Mouse (Mus musculus): ENCODE measurements around the gene Atcay. TPM values are rescaled to one million over a fixed set of nuclear protein-coding genes. Genes with fewer than 3 reads are reported as not detected.
"Not testable (repeated sequence)": the region's sequence is repeated elsewhere in the genome, so short reads cannot be mapped to it uniquely, and the experiment has no call there.

The Atcay gene
- polyA plus RNA-seq, 1 experiment from 2014 or later: 91.1 TPM

DNA sequence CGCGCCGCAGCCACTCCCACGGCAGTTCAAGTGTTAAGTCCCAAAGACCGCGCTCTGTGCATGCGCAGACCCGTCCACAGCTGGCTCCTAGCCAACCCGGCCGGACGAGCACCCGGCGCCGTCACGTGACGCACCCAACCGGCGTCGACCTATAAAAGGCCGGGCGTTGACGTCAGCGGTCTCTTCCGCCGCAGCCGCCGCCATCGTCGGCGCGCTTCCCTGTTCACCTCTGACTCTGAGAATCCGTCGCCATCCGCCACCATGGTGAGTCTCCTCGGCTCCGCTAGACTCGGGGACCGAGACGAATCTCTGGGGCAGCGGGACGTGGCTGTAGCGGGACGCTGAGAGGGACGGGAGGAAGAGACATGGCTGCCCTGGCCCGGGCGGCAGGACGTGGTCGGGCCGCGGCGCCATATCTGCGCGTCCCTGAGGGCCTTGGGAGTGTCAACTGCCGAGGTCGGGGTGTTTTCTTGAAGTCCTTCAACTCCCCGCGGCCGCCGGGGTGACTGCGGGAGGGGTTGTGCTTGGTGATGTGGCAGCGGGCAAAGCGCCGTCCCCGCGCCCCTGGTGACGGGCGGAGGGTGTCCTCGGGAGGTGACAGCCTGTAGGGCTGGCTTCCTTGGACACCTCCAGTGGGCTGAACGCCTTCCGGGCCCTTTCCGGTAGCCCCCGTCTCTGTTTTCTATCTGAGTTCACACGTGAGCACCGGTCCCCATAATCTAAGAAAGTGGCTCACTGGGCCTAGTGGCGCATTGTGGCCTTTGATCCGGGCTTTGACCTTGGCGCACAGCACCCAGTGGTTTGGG lies 54.0 kb downstream of the Atcay start, which contains the start of gene Eef2:
Gene Eef2 (plus strand): TSS at position 166 of the 806 bp plus-strand sequence.
- under 1% methylated on average over 75 of the region's 77 CpGs for WGBS
- Histone ChIP-seq H3K27ac (replicated peaks) (peak within 1 kb of the TSS; percentile 95), H3K9me3 (replicated peaks) (no peaks in the 10 kb centered on the region), H3K9ac (replicated peaks) (peak within 1 kb of the TSS; percentile 96), H3K4me2 (peak within 1 kb of the TSS; percentile 84), H3K36me3 (peaks cover 42% of the 10 kb centered on the region), H3K4me3 (replicated peaks) (peak within 1 kb of the TSS; percentile 97), H3K4me1 (peaks cover 62% of the 10 kb centered on the region), H3K27me3 (replicated peaks) (no peaks in the 10 kb centered on the region)
- ATAC-seq (ENCODE audit: low FRiP score): peak; percentile 75

GRCm38 (mm10) chr10:81175936-81176465 lies 54.6 kb downstream of the Atcay start:
- H3K36me3 ChIP-seq: peaks cover 35% of the 10 kb centered on the region
- H3K4me3 ChIP-seq (replicated peaks): peak overlapping the region; percentile 97
- 6% methylated on average over 13 of the region's 13 CpGs for WGBS
- H3K27me3 ChIP-seq (replicated peaks): no peaks in the 10 kb centered on the region
- peaks cover 60% of the 10 kb centered on the region for H3K4me1 ChIP-seq
- no peak for ATAC-seq (ENCODE audit: low FRiP score)
- H3K9me3 ChIP-seq (replicated peaks): no peaks in the 10 kb centered on the region
- H3K4me2 ChIP-seq: peak overlapping the region; percentile 84
- peak overlapping the region; percentile 95 for H3K27ac ChIP-seq (replicated peaks)
- H3K9ac ChIP-seq (replicated peaks): peak overlapping the region; percentile 32

- Histone ChIP-seq H3K9ac (replicated peaks) (0 out of 2 replicates have a peak overlapping the region, but pooled peaks have one; percentile 60), H3K27ac (replicated peaks) (peak overlapping the region; percentile 95), H3K36me3 (peaks cover 28% of the 10 kb centered on the region), H3K4me3 (replicated peaks) (peak overlapping the region; percentile 42), H3K4me1 (peaks cover 59% of the 10 kb centered on the region), H3K4me2 (peak overlapping the region; percentile 84)
- H3K27me3 ChIP-seq (replicated peaks); ATAC-seq (ENCODE audit: low FRiP score); H3K9me3 ChIP-seq (replicated peaks): not testable (repeated sequence)
- WGBS: 9% methylated on average over 4 of the region's 4 CpGs
Observed at GRCm38 (mm10) chr10:81175345-81175701, 55.3 kb downstream of the Atcay start.

DNA sequence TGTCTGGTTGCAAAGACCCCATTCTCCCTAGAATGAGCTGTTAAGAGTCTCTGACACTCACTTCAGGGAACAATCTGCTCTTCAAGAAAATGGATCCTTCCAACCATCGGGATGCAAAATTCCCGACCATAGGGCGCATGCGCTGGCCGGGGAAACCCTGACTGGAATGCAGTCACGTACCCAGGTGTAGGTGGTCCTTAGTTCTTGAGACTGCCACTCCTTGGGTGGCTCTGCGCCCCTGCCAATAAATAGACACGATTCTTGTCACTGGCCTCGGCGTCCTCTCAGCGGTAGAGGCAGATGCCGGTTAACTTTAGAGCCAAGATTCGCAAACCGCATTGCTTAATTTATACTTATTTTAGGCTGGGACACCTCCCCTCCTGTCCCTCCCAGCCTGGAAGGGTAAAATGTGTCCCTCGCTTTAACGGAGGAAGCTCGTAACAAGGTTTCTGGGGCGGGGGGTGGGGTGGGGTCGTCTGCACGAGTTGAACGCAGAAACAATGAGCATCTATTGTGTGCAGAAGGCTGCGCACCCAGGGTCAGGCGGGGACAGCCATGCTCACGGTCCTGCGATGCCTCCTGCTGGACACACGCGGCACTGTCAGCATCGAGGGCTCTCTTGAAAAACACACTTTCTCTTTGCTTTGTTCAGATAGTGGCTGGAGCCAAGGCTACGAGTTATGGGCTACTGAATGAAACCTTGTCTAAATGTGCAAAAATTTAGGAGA lies 55.9 kb downstream of the Atcay start:
- ATAC-seq (ENCODE audit: low FRiP score): peak; percentile 72

GRCm38 (mm10) chr10:81173132-81173531 lies 57.5 kb downstream of the Atcay start:
- 5% methylated on average over 21 of the region's 21 CpGs for WGBS
- H3K4me1 ChIP-seq: peaks cover 58% of the 10 kb centered on the region
- peaks cover 6% of the 10 kb centered on the region for H3K36me3 ChIP-seq
- peak overlapping the region; percentile 95 for H3K27ac ChIP-seq (replicated peaks)
- H3K9ac ChIP-seq (replicated peaks): peak overlapping the region; percentile 60
- H3K27me3 ChIP-seq (replicated peaks): no peaks in the 10 kb centered on the region
- H3K9me3 ChIP-seq (replicated peaks): no peaks in the 10 kb centered on the region
- peak overlapping the region; percentile 16; the same call in 1 of the 2 replicates for H3K4me3 ChIP-seq (replicated peaks)
- peak overlapping the region; percentile 84 for H3K4me2 ChIP-seq
- ATAC-seq (ENCODE audit: low FRiP score): peak; percentile 7; the same call in 1 of the 2 replicates

More for the DNA sequence above, 55.9 kb downstream of the Atcay start:
- Histone ChIP-seq H3K4me1 (peaks cover 59% of the 10 kb centered on the region), H3K27me3 (replicated peaks) (no peaks in the 10 kb centered on the region), H3K9me3 (replicated peaks) (no peaks in the 10 kb centered on the region), H3K9ac (replicated peaks) (peak overlapping the region; percentile 60), H3K27ac (replicated peaks) (peak overlapping the region; percentile 95), H3K4me2 (peak overlapping the region; percentile 84), H3K4me3 (replicated peaks) (peak overlapping the region; percentile 42), H3K36me3 (peaks cover 23% of the 10 kb centered on the region)
- WGBS: 1% methylated on average over 29 of the region's 29 CpGs

DNA sequence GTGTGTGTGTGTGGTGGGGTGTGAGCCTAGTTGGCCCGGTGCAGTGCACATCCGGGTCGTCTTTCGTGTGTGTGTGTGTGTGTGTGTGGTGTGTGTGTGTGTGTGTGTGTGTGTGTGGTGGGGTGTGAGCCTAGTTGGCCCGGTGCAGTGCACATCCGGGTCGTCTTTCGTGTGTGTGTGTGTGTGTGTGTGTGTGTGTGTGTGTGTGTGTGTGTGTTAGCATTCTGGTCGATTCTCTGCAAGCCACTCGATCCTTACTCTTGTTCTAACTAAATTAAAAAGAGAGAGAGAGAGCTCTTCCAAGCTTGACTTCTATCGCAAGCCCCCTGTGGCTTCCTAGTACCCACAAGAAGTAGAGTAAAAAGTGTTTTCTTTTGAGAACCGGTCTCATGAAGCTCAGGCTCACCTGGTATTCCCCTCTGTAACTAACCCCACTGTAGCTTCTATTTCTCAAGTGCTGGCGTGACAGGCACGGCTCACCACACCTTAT lies 61.2 kb downstream of the Atcay start:
- Histone ChIP-seq H3K4me2 (peak overlapping the region; percentile 86), H3K27ac (replicated peaks) (peak overlapping the region; percentile 34; the same call in 1 of the 2 replicates), H3K4me1 (peaks cover 55% of the 10 kb centered on the region)
- not testable (repeated sequence) for H3K4me3 ChIP-seq (replicated peaks); H3K9ac ChIP-seq (replicated peaks); H3K9me3 ChIP-seq (replicated peaks); H3K36me3 ChIP-seq; H3K27me3 ChIP-seq (replicated peaks)
- ATAC-seq (ENCODE audit: low FRiP score): peak; percentile 27; the same call in 1 of the 2 replicates
- 38% methylated on average over 7 of the region's 14 CpGs for WGBS

- peaks cover 6% of the 10 kb centered on the region for H3K36me3 ChIP-seq
- H3K27me3 ChIP-seq (replicated peaks): no peaks in the 10 kb centered on the region
- ATAC-seq (ENCODE audit: low FRiP score): peak; percentile 60
- H3K4me1 ChIP-seq: peaks cover 53% of the 10 kb centered on the region
- peak overlapping the region; percentile 56 for H3K9ac ChIP-seq (replicated peaks)
- no peaks in the 10 kb centered on the region for H3K9me3 ChIP-seq (replicated peaks)
- H3K4me3 ChIP-seq (replicated peaks): peak overlapping the region; percentile 83
- H3K27ac ChIP-seq (replicated peaks): peak overlapping the region; percentile 88
- 2% methylated on average over 29 of the region's 29 CpGs for WGBS
- H3K4me2 ChIP-seq: peak overlapping the region; percentile 86
Observed at GRCm38 (mm10) chr10:81168521-81169244, 62.0 kb downstream of the Atcay start.

- Histone ChIP-seq H3K27me3 (replicated peaks) (no peaks in the 10 kb centered on the region), H3K27ac (replicated peaks) (peak overlapping the region; percentile 88), H3K4me2 (peak overlapping the region; percentile 86), H3K9me3 (replicated peaks) (no peaks in the 10 kb centered on the region), H3K4me3 (replicated peaks) (peak overlapping the region; percentile 83), H3K9ac (replicated peaks) (peak overlapping the region; percentile 56; the same call in 1 of the 2 replicates), H3K36me3 (peaks cover 11% of the 10 kb centered on the region), H3K4me1 (peaks cover 48% of the 10 kb centered on the region)
- peak; percentile 64 for ATAC-seq (ENCODE audit: low FRiP score)
- WGBS: 7% methylated on average over 5 of the region's 5 CpGs
Observed at GRCm38 (mm10) chr10:81168087-81168431, 62.6 kb downstream of the Atcay start.

DNA sequence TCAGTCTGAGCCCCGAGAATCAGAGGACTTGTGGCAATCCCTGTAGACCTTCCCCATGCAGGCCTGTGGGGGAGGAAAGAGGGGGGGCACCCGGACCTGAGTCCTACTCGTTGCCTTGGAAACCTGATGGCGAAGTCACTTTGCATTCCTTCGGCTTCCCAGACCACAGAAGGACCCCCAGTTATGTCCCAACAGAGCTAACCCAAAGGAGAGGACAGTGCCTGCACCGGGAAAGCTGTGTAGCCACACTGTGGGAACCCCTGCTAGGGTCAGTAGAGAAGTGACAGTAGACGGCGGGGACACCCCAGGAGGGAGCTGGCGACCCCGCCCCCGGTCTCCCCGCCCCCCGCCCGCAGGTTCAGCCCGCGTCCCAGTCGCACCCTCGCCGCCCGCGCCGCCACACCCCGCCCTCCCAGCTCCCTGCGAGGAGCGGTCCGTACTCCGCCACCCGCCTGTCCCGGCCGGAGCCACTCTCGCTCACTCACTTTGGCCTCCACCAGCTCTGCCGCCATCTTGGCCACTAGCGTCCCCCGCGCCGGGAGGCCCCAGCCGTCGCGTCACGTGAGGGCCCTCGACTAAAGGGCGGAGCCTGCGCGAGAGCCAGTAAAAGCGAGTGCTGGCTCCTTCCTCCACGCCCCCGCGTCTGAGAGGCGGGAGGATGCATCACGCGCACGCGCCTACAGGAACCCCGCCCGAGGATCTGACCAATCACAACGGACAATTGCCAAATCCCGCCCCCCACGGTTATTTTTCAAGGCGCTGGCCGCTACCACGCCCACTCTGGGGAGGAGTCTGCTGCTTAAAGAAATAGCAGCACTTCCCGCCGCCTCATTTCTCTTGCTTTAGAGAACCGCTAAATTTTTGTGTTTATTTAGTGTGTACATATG lies 63.2 kb downstream of the Atcay start, which contains the start of gene Pias4:
Gene Pias4 (minus strand): TSS at position 724 of the 887 bp plus-strand sequence.
- WGBS: under 1% methylated on average over 48 of the region's 64 CpGs

GRCm38 (mm10) chr10:81165118-81165517 lies 65.5 kb downstream of the Atcay start:
- Histone ChIP-seq H3K9ac (replicated peaks) (no peak overlapping the region), H3K4me1 (peaks cover 60% of the 10 kb centered on the region), H3K4me2 (no peak overlapping the region), H3K9me3 (replicated peaks) (no peaks in the 10 kb centered on the region), H3K4me3 (replicated peaks) (no peak overlapping the region), H3K36me3 (peaks cover 33% of the 10 kb centered on the region), H3K27me3 (replicated peaks) (no peaks in the 10 kb centered on the region), H3K27ac (replicated peaks) (no peak overlapping the region)
- WGBS: 89% methylated on average over 8 of the region's 8 CpGs
- no peak for ATAC-seq (ENCODE audit: low FRiP score)

More for the DNA sequence above, 63.2 kb downstream of the Atcay start, which contains the start of gene Pias4:
- Histone ChIP-seq H3K27ac (replicated peaks) (peak within 1 kb of the TSS; percentile 88), H3K4me3 (replicated peaks) (peak within 1 kb of the TSS; percentile 83), H3K4me2 (peak within 1 kb of the TSS; percentile 86), H3K27me3 (replicated peaks) (no peaks in the 10 kb centered on the region), H3K36me3 (peaks cover 12% of the 10 kb centered on the region), H3K4me1 (peaks cover 43% of the 10 kb centered on the region), H3K9me3 (replicated peaks) (no peaks in the 10 kb centered on the region), H3K9ac (replicated peaks) (peak within 1 kb of the TSS; percentile 75)
- peak; percentile 90 for ATAC-seq (ENCODE audit: low FRiP score)

Data from neural tube, embryonic 15.5 days (tissue).